Mouse (Mus musculus) heart, embryonic 14.5 days (tissue): Measurements from ENCODE around the gene Cfap74. TPM values are rescaled to one million over a fixed set of nuclear protein-coding genes. Genes with fewer than 3 reads are reported as not detected.

Experiments used
- ATAC-seq: fragments of 200-750 bp; cut with Nextera tagmentation; 2 replicates; pipeline ENCODE4 v1.8.0; 2017; ENCODE audit warnings: low read depth, moderate TSS enrichment; ENCODE audit not compliant: insufficient number of reproducible peaks, insufficient read depth, low FRiP score
- H3K27ac ChIP-seq, 2 experiments: fragments of 200-500 bp in 1 of 2; fragments of 300-500 bp in 1 of 2; sonication (generic) in 1 of 2; replicated peaks in 1 of 2; 2 replicates each; pipeline ENCODE4 v1.5.1; 2012 to 2014; ENCODE audit warnings: low read depth in 2 of 2, low read length in 2 of 2, control low read depth in 1 of 2, mild to moderate bottlenecking in 1 of 2, mixed read lengths in 1 of 2; ENCODE audit not compliant: control insufficient read depth in 1 of 2, insufficient read depth in 1 of 2
- H3K27me3 ChIP-seq: fragments of 300-500 bp; sonication (generic); 2 replicates; pipeline ENCODE4 v1.6.1; 2014; ENCODE audit warnings: mild to moderate bottlenecking, low read length, control low read depth; ENCODE audit not compliant: control insufficient read depth, insufficient read depth
- H3K36me3 ChIP-seq: fragments of 300-500 bp; sonication (generic); 2 replicates; pipeline ENCODE4 v1.6.1; 2014; ENCODE audit warnings: mild to moderate bottlenecking, control low read depth, low read length, mixed read lengths; ENCODE audit not compliant: control insufficient read depth, insufficient read depth
- H3K4me1 ChIP-seq, 2 experiments: fragments of 200-500 bp in 1 of 2; fragments of 300-500 bp in 1 of 2; sonication (generic) in 1 of 2; 2 replicates each; pipeline ENCODE4 v1.6.1; 2012 to 2014; ENCODE audit warnings: low read length in 2 of 2, control low read depth in 1 of 2, mixed read lengths in 1 of 2; ENCODE audit not compliant: control insufficient read depth in 2 of 2, insufficient read depth in 2 of 2
- H3K4me2 ChIP-seq: fragments of 300-500 bp; sonication (generic); 2 replicates; pipeline ENCODE4 v1.6.1; 2014; ENCODE audit warnings: mild to moderate bottlenecking, low read length
- H3K4me3 ChIP-seq, 2 experiments: fragments of 200-500 bp in 1 of 2; fragments of 300-500 bp in 1 of 2; sonication (generic) in 1 of 2; 2 replicates each; pipeline ENCODE4 v1.5.1; 2012 to 2014; ENCODE audit warnings: low read length in 2 of 2, mild to moderate bottlenecking in 2 of 2, control low read depth in 1 of 2, low read depth in 1 of 2, moderate library complexity in 1 of 2; ENCODE audit not compliant: control insufficient read depth in 1 of 2, insufficient read depth in 1 of 2
- H3K9ac ChIP-seq: fragments of 300-500 bp; sonication (generic); 2 replicates; pipeline ENCODE4 v1.6.1; 2014; ENCODE audit warnings: mild to moderate bottlenecking, low read length
- H3K9me3 ChIP-seq: fragments of 300-500 bp; sonication (generic); 2 replicates; pipeline ENCODE4 v1.6.1; 2016; ENCODE audit warnings: low read length, control low read depth; ENCODE audit not compliant: control insufficient read depth
- whole genome bisulfite sequencing: fragments of 180-500 bp; shearing (Covaris S2); extraction: QIAGEN DNeasy Blood & Tissue Kit; methylation state at CpG from one replicate; pipeline ENCODE4 v1.1.7; 2014; 5-methylcytosine and 5-hydroxymethylcytosine counted together
- polyA plus RNA-seq: library from polyadenylated mRNA; unstranded; fragments of >200 nt; fragmentation: Nextera tagmentation; extraction: Ambion mirVana; gene quantifications from 2 replicates; pipeline ENCODE4 v1.2.1, GENCODE M21; 2014

Cfap74 gene
- polyA plus RNA-seq, 1 experiment from 2014 or later = 0.63 TPM

DNA sequence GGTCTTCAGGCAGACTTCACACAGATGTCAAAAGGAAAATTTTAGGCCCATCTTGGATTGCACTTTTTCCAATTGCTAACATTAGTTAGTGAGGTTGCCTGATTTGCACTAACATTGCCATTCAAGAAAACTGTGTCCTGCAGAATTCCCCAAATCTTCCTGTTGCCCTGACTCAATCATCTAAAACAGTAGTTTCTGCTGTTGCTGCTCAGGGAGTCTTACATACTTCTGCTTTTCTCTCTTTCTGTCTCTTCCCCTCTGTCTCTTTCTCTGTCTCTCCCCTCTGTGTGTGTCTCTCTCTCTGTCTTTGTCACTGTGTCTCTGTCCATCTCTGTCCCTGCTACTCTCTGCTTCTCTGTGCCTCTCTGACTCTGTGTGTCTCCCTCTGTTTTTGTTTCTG is 19.5 kb downstream of the Cfap74 start:
- Histone ChIP-seq H3K4me2 (no peak overlapping the region), H3K4me3 (no peak overlapping the region), H3K4me1 (no peaks in the 10 kb centered on the region; a peak in 1 of 4 replicates), H3K27ac (no peak overlapping the region), H3K36me3 (no peaks in the 10 kb centered on the region), H3K27me3 (no peaks in the 10 kb centered on the region), H3K9me3 (no peaks in the 10 kb centered on the region), H3K9ac (no peak overlapping the region)
- no peak for ATAC-seq

DNA sequence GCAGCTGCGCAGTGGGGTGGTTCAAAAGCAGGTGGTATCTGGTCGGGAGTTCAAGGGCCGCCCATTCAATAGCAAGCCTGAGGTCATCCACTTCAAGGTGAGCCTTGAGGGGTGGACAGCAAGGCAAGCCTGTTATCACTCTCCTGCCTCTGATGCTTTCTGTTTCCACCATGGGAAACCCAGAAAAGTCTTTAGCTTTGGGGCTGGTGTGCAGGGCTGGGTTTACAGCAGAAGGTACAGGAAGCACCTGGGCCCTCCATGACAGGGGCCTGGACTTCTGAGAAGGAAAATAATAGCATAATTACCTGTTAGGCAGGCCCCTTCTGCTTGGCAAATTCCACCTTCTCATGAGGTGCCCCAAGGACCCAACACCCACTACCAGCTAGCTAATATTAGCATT is 20.2 kb downstream of the Cfap74 start:
- Histone ChIP-seq H3K27ac (no peak overlapping the region), H3K9me3 (no peaks in the 10 kb centered on the region), H3K9ac (no peak overlapping the region), H3K4me2 (no peak overlapping the region), H3K27me3 (no peaks in the 10 kb centered on the region), H3K4me3 (no peak overlapping the region), H3K36me3 (no peaks in the 10 kb centered on the region), H3K4me1 (no peaks in the 10 kb centered on the region; a peak in 1 of 4 replicates)
- 68% methylated on average over 3 of the region's 3 CpGs for WGBS
- no peak for ATAC-seq

DNA sequence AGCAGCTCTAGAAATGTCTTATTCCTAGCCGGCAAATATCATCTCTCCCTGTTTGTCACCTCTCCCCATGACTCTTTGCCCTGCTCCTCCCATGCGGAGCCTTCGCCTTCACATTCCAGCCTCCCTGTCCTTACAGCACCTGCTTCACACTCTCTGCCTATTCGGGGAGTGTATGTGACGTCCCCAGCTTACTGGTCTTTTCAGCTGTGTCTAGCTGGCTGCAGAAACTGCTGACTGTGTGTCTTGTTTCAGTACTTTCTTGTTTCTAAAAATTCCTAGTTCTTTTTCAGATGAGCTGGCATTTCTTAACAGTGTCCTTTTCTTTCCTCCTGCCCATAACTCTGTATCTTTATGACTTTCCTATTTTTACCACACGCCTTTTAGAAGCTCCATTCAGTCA is 23.4 kb downstream of the Cfap74 start:
- ATAC-seq = no peak
- H3K27me3 ChIP-seq = no peaks in the 10 kb centered on the region
- H3K27ac ChIP-seq = no peak overlapping the region

DNA sequence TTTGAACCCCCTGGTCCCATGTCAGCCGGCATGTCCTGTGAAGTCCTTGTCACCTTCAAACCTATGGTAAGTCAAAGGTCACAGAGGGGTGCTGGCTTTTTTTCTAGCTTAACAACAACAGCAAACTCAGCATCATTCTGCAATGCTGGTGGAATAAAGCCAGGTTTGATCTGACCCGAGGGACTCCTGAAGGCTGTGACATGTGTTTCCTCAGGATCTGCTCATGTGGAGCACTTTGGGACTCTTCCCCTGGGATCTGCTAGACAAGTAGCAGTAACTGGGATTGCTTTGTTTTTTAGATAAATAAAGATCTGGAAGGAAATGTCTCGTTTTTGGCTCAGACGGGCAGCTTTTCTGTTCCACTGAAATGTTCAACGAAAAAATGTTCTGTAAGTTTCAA is 25.0 kb downstream of the Cfap74 start:
- 61% methylated on average over 5 of the region's 5 CpGs for WGBS
- H3K9ac ChIP-seq = no peak overlapping the region
- H3K27ac ChIP-seq = no peak overlapping the region

More for the DNA sequence above, 23.4 kb downstream of the Cfap74 start:
- H3K4me1 ChIP-seq = no peaks in the 10 kb centered on the region
- 68% methylated on average over 6 of the region's 6 CpGs for WGBS
- no peaks in the 10 kb centered on the region for H3K9me3 ChIP-seq
- no peak overlapping the region for H3K4me3 ChIP-seq
- no peak overlapping the region for H3K4me2 ChIP-seq
- H3K9ac ChIP-seq = no peak overlapping the region
- no peaks in the 10 kb centered on the region for H3K36me3 ChIP-seq

DNA sequence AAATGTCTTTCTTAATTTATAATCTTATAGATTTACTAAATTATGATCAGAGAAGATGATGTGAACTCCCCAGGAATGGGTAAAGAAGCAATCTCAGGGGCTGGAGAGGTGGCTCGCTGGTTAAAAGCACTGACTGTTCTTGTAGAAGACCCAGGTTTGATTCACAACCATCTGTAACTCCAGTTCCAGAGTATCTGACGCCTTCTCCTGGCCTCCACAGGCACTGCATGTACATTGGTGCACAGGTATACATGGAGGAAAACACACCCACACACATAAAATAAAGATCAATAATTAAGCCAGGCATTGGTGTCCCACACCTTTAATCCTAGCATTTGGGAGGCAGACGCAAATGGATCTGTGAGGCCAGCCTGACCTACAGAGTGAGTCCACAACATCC is 33.8 kb downstream of the Cfap74 start:
- no peak overlapping the region for H3K4me3 ChIP-seq
- no peaks in the 10 kb centered on the region for H3K36me3 ChIP-seq
- H3K27ac ChIP-seq = no peak overlapping the region
- no peak overlapping the region for H3K9ac ChIP-seq
- WGBS = 53% methylated on average over 3 of the region's 3 CpGs
- H3K4me2 ChIP-seq = no peak overlapping the region
- ATAC-seq = no peak
- no peaks in the 10 kb centered on the region for H3K4me1 ChIP-seq
- no peaks in the 10 kb centered on the region for H3K27me3 ChIP-seq
- H3K9me3 ChIP-seq = no peaks in the 10 kb centered on the region

More for the DNA sequence above, 25.0 kb downstream of the Cfap74 start:
- no peaks in the 10 kb centered on the region for H3K9me3 ChIP-seq
- no peak for ATAC-seq
- H3K4me1 ChIP-seq = no peaks in the 10 kb centered on the region
- no peaks in the 10 kb centered on the region for H3K36me3 ChIP-seq
- H3K4me2 ChIP-seq = no peak overlapping the region
- H3K4me3 ChIP-seq = no peak overlapping the region
- H3K27me3 ChIP-seq = no peaks in the 10 kb centered on the region

DNA sequence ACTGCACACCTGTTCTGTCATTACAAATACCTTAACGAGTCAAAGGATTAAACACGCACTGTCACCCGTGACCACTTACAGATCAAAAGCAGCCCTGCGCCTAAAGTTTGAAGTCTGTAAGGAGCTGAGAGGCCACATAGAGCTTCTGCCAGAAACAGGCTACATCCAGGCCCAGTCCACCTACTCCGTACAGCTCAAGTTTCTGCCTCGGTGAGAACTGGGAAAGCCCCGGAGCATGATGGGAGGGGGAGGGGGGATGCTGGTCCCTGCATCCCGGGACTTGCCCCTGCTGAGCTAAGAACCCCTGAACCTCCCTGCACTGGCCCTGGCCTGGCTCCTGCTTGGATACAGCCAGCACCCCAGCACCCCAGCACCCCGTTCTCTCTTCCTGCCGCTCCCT is 42.6 kb downstream of the Cfap74 start:
- no peak for ATAC-seq
- 33% methylated on average over 10 of the region's 10 CpGs for WGBS

DNA sequence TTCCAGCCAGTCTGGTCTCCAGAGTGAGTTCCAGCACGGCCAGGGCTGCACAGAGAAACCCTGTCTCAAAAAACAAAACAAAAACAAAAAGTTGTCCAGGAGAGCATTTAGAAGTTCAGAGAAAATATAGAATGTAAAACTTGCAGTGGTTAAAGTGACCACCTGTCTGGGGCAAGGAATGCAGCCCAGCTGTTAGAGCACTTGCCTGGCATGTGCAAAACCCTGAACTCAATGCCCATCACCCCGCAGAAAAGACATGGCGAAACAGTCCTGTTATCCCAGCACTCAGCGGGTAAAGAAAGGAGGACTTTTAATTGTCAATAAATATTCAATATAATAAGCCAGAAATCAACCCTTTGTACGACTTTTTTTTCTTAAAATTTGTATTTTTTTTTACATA is 49.6 kb downstream of the Cfap74 start:
- Histone ChIP-seq H3K36me3 (no peaks in the 10 kb centered on the region), H3K4me3 (no peak overlapping the region), H3K27me3 (no peaks in the 10 kb centered on the region), H3K9me3 (no peaks in the 10 kb centered on the region), H3K27ac (no peak overlapping the region), H3K4me1 (no peaks in the 10 kb centered on the region), H3K9ac (no peak overlapping the region), H3K4me2 (no peak overlapping the region)
- WGBS = 78% methylated on average over 5 of the region's 5 CpGs
- ATAC-seq = no peak

More for the DNA sequence above, 42.6 kb downstream of the Cfap74 start:
- Histone ChIP-seq H3K9me3 (no peaks in the 10 kb centered on the region), H3K4me3 (no peak overlapping the region), H3K4me2 (no peak overlapping the region), H3K27me3 (no peaks in the 10 kb centered on the region), H3K36me3 (no peaks in the 10 kb centered on the region), H3K9ac (no peak overlapping the region), H3K27ac (no peak overlapping the region), H3K4me1 (no peaks in the 10 kb centered on the region)

DNA sequence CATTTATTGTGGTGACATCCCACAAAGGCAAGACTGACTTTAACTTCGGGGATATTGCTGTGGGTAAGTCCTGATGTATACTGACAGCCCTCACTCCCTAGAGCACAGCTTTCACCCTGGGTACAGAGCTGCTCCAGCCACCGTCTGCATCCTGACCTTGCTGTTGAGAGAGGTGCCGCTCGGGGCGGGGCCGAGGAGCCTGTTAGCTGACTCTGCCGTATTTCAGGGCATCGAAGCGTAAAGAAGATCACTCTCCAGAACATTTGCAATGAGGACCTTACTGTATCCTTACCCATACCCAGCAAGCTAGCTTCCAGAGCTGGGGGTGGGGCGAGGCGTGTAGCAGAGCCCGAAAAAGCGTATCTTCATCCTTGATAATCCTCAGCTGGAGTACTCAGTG is 54.1 kb downstream of the Cfap74 start:
- Histone ChIP-seq H3K9me3 (no peaks in the 10 kb centered on the region), H3K4me2 (no peak overlapping the region), H3K4me1 (no peaks in the 10 kb centered on the region), H3K9ac (no peak overlapping the region), H3K27ac (no peak overlapping the region), H3K4me3 (no peak overlapping the region), H3K27me3 (0 out of 2 replicates have a peak, but pooled peaks cover 2% of the 10 kb centered on the region), H3K36me3 (no peaks in the 10 kb centered on the region)
- ATAC-seq = no peak
- 70% methylated on average over 13 of the region's 13 CpGs for WGBS
